Mouse (Mus musculus): ENCODE measurements at regions not wholly inside any gene's neighbourhood (a gene's known extent, or its start where the extent isn't known, plus 50 kb on each side); places are given as distances from the start of the nearest gene placed in this dataset.

- TF ChIP-seq CTCF (IDR thresholded peaks at IDR 0.05) (no peak), EP300 (IDR thresholded peaks at IDR 0.05) (no peak)
These were observed 3949.5 kb downstream of the 9330182O14Rik start for GRCm38 (mm10) chr15:44083680-44084079.
